Mouse (Mus musculus): ENCODE results near the gene Olfr1044. TPM values are rescaled to one million over a fixed set of nuclear protein-coding genes. Genes with fewer than 3 reads are reported as not detected.
"Not testable (repeated sequence)": the region's sequence is repeated elsewhere in the genome, so short reads cannot be mapped to it uniquely, and the experiment has no call there.

The Olfr1044 gene
- polyA plus RNA-seq (2012; rRNA removed): not detected in 2 replicates
- polyA plus RNA-seq (2014; fragmentation: Nextera tagmentation; extraction: Ambion mirVana): not detected in 2 replicates

DNA sequence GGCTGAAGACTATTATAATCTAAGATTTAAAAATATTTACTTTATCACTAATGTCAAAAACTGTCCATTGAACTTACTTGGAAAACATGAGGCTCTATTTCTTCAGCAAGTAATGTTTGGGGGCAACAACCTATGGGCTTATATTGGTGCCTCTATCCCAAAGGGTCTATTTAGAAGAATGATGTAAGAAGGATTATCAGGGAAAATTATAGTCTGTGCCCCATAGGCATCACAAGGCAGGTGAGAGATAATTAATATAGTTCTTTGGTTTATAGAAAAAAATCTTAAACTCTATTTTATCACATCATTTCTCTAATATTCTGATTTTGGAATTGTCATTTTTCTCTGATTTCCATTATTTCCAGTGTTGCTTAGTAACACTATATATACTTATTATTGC lies at the start of gene Olfr1044:
Olfr1044 (minus strand) TSS at position 101 of the 400 bp plus-strand sequence.
- no peak for ATAC-seq (ENCODE audit: low FRiP score, low read depth)
- no peaks in the 10 kb centered on the region for H3K9me3 ChIP-seq (ENCODE audit: control insufficient read depth, low read length)
- no peak within 1 kb of the TSS for H3K9ac ChIP-seq (ENCODE audit: low read depth, low read length, severe bottlenecking)
- no peak within 1 kb of the TSS for H3K4me3 ChIP-seq (replicated peaks; ENCODE audit: low read length)
- no peaks in the 10 kb centered on the region for H3K36me3 ChIP-seq (ENCODE audit: control insufficient read depth, insufficient read depth, low read length)
- DNase-seq (ENCODE audit: low spot score): no peak
- no peak for TF ChIP-seq POLR2A (IDR thresholded peaks at IDR 0.05; ENCODE audit: borderline replicate concordance, extremely low read depth, insufficient read depth, insufficient read length)
- no peaks in the 10 kb centered on the region for H3K4me1 ChIP-seq (ENCODE audit: control insufficient read depth, insufficient read depth, low read length)
- H3K27ac ChIP-seq (replicated peaks; ENCODE audit: low read depth, low read length): no peak within 1 kb of the TSS
- no peak within 1 kb of the TSS for H3K4me2 ChIP-seq (replicated peaks; ENCODE audit: low read depth, low read length, severe bottlenecking)
- no peaks in the 10 kb centered on the region for H3K27me3 ChIP-seq (ENCODE audit: control insufficient read depth, insufficient read depth, low read length)

- 70% methylated on average over 2 of the region's 2 CpGs for WGBS
- H3K9ac ChIP-seq (ENCODE audit: low read depth, low read length, severe bottlenecking): no peak within 1 kb of the TSS
- no peak for DNase-seq (ENCODE audit: low spot score)
Measured at GRCm38 (mm10) chr2:86219214-86219613, 41.6 kb upstream of the Olfr1044 start, which contains the start of gene Olfr1046. Gene Olfr1046, minus strand, starts transcription at chr2:86219314.

GRCm38 (mm10) chr2:86202909-86203308 lies 25.3 kb upstream of the Olfr1044 start, which contains the start of gene Olfr1045:
Gene Olfr1045, minus strand, starts transcription at chr2:86203009.
- ATAC-seq (ENCODE audit: low FRiP score, low read depth) (no peak), DNase-seq (ENCODE audit: low spot score) (no peak)
- H3K4me1 ChIP-seq (ENCODE audit: control insufficient read depth, insufficient read depth, low read length): no peaks in the 10 kb centered on the region
- no peak within 1 kb of the TSS for H3K4me2 ChIP-seq (replicated peaks; ENCODE audit: low read depth, low read length, severe bottlenecking)
- no peak for TF ChIP-seq POLR2A (IDR thresholded peaks at IDR 0.05; ENCODE audit: borderline replicate concordance, extremely low read depth, insufficient read depth, insufficient read length)
- H3K4me3 ChIP-seq (replicated peaks; ENCODE audit: low read length): no peak within 1 kb of the TSS
- no peak within 1 kb of the TSS for H3K27ac ChIP-seq (replicated peaks; ENCODE audit: low read depth, low read length)
- no peaks in the 10 kb centered on the region for H3K9me3 ChIP-seq (ENCODE audit: control insufficient read depth, low read length)
- no peaks in the 10 kb centered on the region for H3K36me3 ChIP-seq (ENCODE audit: control insufficient read depth, insufficient read depth, low read length)
- no peak within 1 kb of the TSS for H3K9ac ChIP-seq (ENCODE audit: low read depth, low read length, severe bottlenecking)
- no peaks in the 10 kb centered on the region for H3K27me3 ChIP-seq (ENCODE audit: control insufficient read depth, insufficient read depth, low read length)

More at GRCm38 (mm10) chr2:86219214-86219613, 41.6 kb upstream of the Olfr1044 start, which contains the start of gene Olfr1046:
- H3K4me1 ChIP-seq (ENCODE audit: control insufficient read depth, insufficient read depth, low read length): no peaks in the 10 kb centered on the region
- H3K4me3 ChIP-seq (replicated peaks; ENCODE audit: low read length): no peak within 1 kb of the TSS
- no peak within 1 kb of the TSS for H3K4me2 ChIP-seq (replicated peaks; ENCODE audit: low read depth, low read length, severe bottlenecking)
- H3K27ac ChIP-seq (replicated peaks; ENCODE audit: low read depth, low read length): no peak within 1 kb of the TSS
- H3K9me3 ChIP-seq (ENCODE audit: control insufficient read depth, low read length): no peaks in the 10 kb centered on the region
- H3K36me3 ChIP-seq (ENCODE audit: control insufficient read depth, insufficient read depth, low read length): no peaks in the 10 kb centered on the region
- H3K27me3 ChIP-seq (ENCODE audit: control insufficient read depth, insufficient read depth, low read length): no peaks in the 10 kb centered on the region
- TF ChIP-seq POLR2A (IDR thresholded peaks at IDR 0.05; ENCODE audit: borderline replicate concordance, extremely low read depth, insufficient read depth, insufficient read length): no peak
- ATAC-seq (ENCODE audit: low FRiP score, low read depth): no peak

- no peak overlapping the region for H3K4me2 ChIP-seq (replicated peaks; ENCODE audit: low read depth, low read length, severe bottlenecking)
- H3K4me3 ChIP-seq (replicated peaks; ENCODE audit: low read length): no peak overlapping the region
- H3K27ac ChIP-seq (replicated peaks; ENCODE audit: low read depth, low read length): no peak overlapping the region
- H3K9me3 ChIP-seq (ENCODE audit: control insufficient read depth, low read length): no peaks in the 10 kb centered on the region
- H3K27me3 ChIP-seq (ENCODE audit: control insufficient read depth, insufficient read depth, low read length): no peaks in the 10 kb centered on the region
- no peak for TF ChIP-seq POLR2A (IDR thresholded peaks at IDR 0.05; ENCODE audit: borderline replicate concordance, extremely low read depth, insufficient read depth, insufficient read length)
- 26% methylated on average over 1 of the region's 1 CpGs for WGBS
- H3K36me3 ChIP-seq (ENCODE audit: control insufficient read depth, insufficient read depth, low read length): no peaks in the 10 kb centered on the region
- no peak overlapping the region for H3K9ac ChIP-seq (ENCODE audit: low read depth, low read length, severe bottlenecking)
- H3K4me1 ChIP-seq (ENCODE audit: control insufficient read depth, insufficient read depth, low read length): no peaks in the 10 kb centered on the region
- ATAC-seq (ENCODE audit: low FRiP score, low read depth) (no peak), DNase-seq (ENCODE audit: low spot score) (no peak)
Measured at GRCm38 (mm10) chr2:86195863-86196262, 18.2 kb upstream of the Olfr1044 start.

GRCm38 (mm10) chr2:86185583-86185982 lies 8.0 kb upstream of the Olfr1044 start, which contains the start of gene Olfr52:
Gene Olfr52, minus strand, starts transcription at chr2:86185683.
- H3K9ac ChIP-seq (ENCODE audit: low read depth, low read length, severe bottlenecking): no peak within 1 kb of the TSS
- H3K4me1 ChIP-seq (ENCODE audit: control insufficient read depth, insufficient read depth, low read length): no peaks in the 10 kb centered on the region
- DNase-seq (ENCODE audit: low spot score) (no peak), ATAC-seq (ENCODE audit: low FRiP score, low read depth) (no peak)
- H3K4me3 ChIP-seq (replicated peaks; ENCODE audit: low read length): no peak within 1 kb of the TSS
- no peak within 1 kb of the TSS for H3K4me2 ChIP-seq (replicated peaks; ENCODE audit: low read depth, low read length, severe bottlenecking)
- no peaks in the 10 kb centered on the region for H3K27me3 ChIP-seq (ENCODE audit: control insufficient read depth, insufficient read depth, low read length)
- H3K9me3 ChIP-seq (ENCODE audit: control insufficient read depth, low read length): no peaks in the 10 kb centered on the region
- H3K27ac ChIP-seq (replicated peaks; ENCODE audit: low read depth, low read length): no peak within 1 kb of the TSS
- no peak for TF ChIP-seq POLR2A (IDR thresholded peaks at IDR 0.05; ENCODE audit: borderline replicate concordance, extremely low read depth, insufficient read depth, insufficient read length)
- no peaks in the 10 kb centered on the region for H3K36me3 ChIP-seq (ENCODE audit: control insufficient read depth, insufficient read depth, low read length)

GRCm38 (mm10) chr2:86179950-86180349 lies 2.3 kb upstream of the Olfr1044 start:
- Histone ChIP-seq H3K9me3 (ENCODE audit: control insufficient read depth, low read length) (no peaks in the 10 kb centered on the region), H3K4me3 (replicated peaks; ENCODE audit: low read length) (no peak overlapping the region), H3K36me3 (ENCODE audit: control insufficient read depth, insufficient read depth, low read length) (no peaks in the 10 kb centered on the region), H3K27ac (replicated peaks; ENCODE audit: low read depth, low read length) (no peak overlapping the region), H3K27me3 (ENCODE audit: control insufficient read depth, insufficient read depth, low read length) (no peaks in the 10 kb centered on the region), H3K4me1 (ENCODE audit: control insufficient read depth, insufficient read depth, low read length) (no peaks in the 10 kb centered on the region), H3K9ac (ENCODE audit: low read depth, low read length, severe bottlenecking) (no peak overlapping the region), H3K4me2 (replicated peaks; ENCODE audit: low read depth, low read length, severe bottlenecking) (no peak overlapping the region)
- DNase-seq (ENCODE audit: low spot score) (no peak), ATAC-seq (ENCODE audit: low FRiP score, low read depth) (no peak)
- TF ChIP-seq POLR2A (IDR thresholded peaks at IDR 0.05; ENCODE audit: borderline replicate concordance, extremely low read depth, insufficient read depth, insufficient read length): no peak
- 69% methylated on average over 3 of the region's 3 CpGs for WGBS

GRCm38 (mm10) chr2:86175422-86175821 lies 2.2 kb downstream of the Olfr1044 start:
- H3K9me3 ChIP-seq (ENCODE audit: control insufficient read depth, low read length); H3K9ac ChIP-seq (ENCODE audit: low read depth, low read length, severe bottlenecking); H3K4me2 ChIP-seq (replicated peaks; ENCODE audit: low read depth, low read length, severe bottlenecking); ATAC-seq (ENCODE audit: low FRiP score, low read depth); DNase-seq (ENCODE audit: low spot score); H3K27me3 ChIP-seq (ENCODE audit: control insufficient read depth, insufficient read depth, low read length); H3K36me3 ChIP-seq (ENCODE audit: control insufficient read depth, insufficient read depth, low read length); H3K4me1 ChIP-seq (ENCODE audit: control insufficient read depth, insufficient read depth, low read length); H3K4me3 ChIP-seq (replicated peaks; ENCODE audit: low read length); H3K27ac ChIP-seq (replicated peaks; ENCODE audit: low read depth, low read length): not testable (repeated sequence)
- 86% methylated on average over 7 of the region's 7 CpGs for WGBS

Measured in limb, embryonic 14.5 days (tissue).